Mouse (Mus musculus) lung, postnatal 0 days (tissue): ENCODE data around the gene Npas4.

Experiments used
- CTCF ChIP-seq: IDR thresholded peaks from 2 replicates; pipeline ENCODE4 v1.5.1; 2016; ENCODE audit warnings: antibody characterized with exemption, mild to moderate bottlenecking
- EP300 ChIP-seq: IDR thresholded peaks from 2 replicates; pipeline ENCODE4 v1.6.1; 2016; ENCODE audit warnings: antibody characterized with exemption, mild to moderate bottlenecking, control low read depth

DNA sequence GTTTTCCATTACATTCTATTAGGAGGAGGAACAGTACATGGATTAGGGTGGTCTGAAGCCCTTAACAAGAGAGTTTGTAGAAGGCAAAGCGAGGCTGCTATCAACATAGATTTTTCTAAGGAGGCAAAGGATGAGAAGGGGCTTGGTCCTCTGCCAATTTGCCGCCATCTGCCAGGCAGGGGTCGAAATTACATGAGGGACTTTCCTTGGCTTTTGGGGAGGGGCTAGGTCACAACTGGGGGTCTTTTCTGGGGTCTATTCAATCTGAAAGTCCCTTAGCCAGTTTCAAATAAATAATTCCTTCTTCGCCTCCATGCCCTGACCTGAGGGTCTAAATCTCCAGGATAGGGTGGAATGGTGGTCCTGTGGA lies at the start of gene Npas4:
- TF ChIP-seq CTCF (no peak), EP300 (no peak)
